In the genomic region with DNA sequence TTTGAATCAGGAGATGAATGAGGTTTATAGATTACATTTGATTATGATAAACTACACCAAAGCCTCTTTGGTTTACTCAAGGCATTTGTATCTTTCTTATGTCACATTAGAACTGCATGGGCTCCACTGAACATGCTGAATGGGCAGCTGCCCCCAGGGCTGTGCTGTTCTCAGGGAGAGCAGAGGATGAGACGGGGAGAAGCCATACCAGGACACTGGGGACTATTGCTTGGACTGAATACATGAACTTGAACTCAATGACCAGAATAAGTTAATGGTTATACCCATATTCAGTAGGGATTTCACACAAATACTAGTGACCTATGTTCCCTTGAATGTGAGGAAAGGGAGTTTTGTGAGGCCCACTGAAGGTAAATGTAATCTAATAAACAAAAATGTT, we compare ENCODE assay signal across 21 mouse cellular contexts.
DNase-seq lines count a peak whose midpoint lies in the region; ATAC-seq and TF ChIP-seq lines count a peak whose summit lies in the region.
"Had no signal": no experiment of that assay in that cellular context is flagged by ENCODE, and none has a peak within 500 bp of the region (broad histone marks: within the 10 kb centered on the region; RNA-seq: fewer than 3 reads in every experiment).

No protein-coding gene starts in this region.

- H3K4me2 ChIP-seq in kidney, embryonic 14.5 days (replicated peaks; ENCODE audit: low read depth, low read length): no peak overlapping the region
- H3K4me2 ChIP-seq: embryonic facial prominence, embryonic 12.5 days; forebrain, embryonic 13.5 days; forebrain, embryonic 15.5 days had no signal

- no peak for TF ChIP-seq POLR2A in kidney, adult 2 months (IDR thresholded peaks at IDR 0.05; ENCODE audit: low read depth, low read length)

- no peak overlapping the region for H3K4me3 ChIP-seq in kidney, adult 2 months (ENCODE audit: insufficient read depth, low read depth, low read length)
- no peak overlapping the region for H3K4me3 ChIP-seq in kidney, embryonic 14.5 days (ENCODE audit: low read length)
- H3K4me3 ChIP-seq: embryonic facial prominence, embryonic 10.5 days; embryonic facial prominence, embryonic 12.5 days; forebrain, embryonic 13.5 days; forebrain, embryonic 15.5 days had no signal

- no peaks in the 10 kb centered on the region for H3K9me3 ChIP-seq in kidney, embryonic 14.5 days (ENCODE audit: control insufficient read depth, low read length)
- H3K9me3 ChIP-seq: embryonic facial prominence, embryonic 10.5 days; embryonic facial prominence, embryonic 12.5 days; forebrain, embryonic 13.5 days; forebrain, embryonic 15.5 days had no signal

- peaks cover 4% of the 10 kb centered on the region; the same call in 1 of the 2 replicates for H3K4me1 ChIP-seq in kidney, adult 2 months (ENCODE audit: control insufficient read depth, insufficient read depth, low read length)
- H3K4me1 ChIP-seq in kidney, embryonic 14.5 days (ENCODE audit: control insufficient read depth, insufficient read depth, low read length): no peaks in the 10 kb centered on the region
- H3K4me1 ChIP-seq: embryonic facial prominence, embryonic 12.5 days had no signal

- no peak overlapping the region for H3K9ac ChIP-seq in kidney, embryonic 14.5 days (ENCODE audit: low read depth, low read length)
- H3K9ac ChIP-seq: embryonic facial prominence, embryonic 12.5 days; forebrain, embryonic 13.5 days; forebrain, embryonic 15.5 days had no signal

- WGBS in kidney, adult 2 months: 50% methylated on average over 1 of the region's 1 CpGs
- WGBS in kidney, embryonic 14.5 days: 82% methylated on average over 1 of the region's 1 CpGs

- no peak overlapping the region for H3K27ac ChIP-seq in kidney, adult 2 months (ENCODE audit: insufficient read depth, low read depth, low read length)
- no peak overlapping the region for H3K27ac ChIP-seq in kidney, embryonic 14.5 days (ENCODE audit: low read depth, low read length)
- H3K27ac ChIP-seq: embryonic facial prominence, embryonic 10.5 days; embryonic facial prominence, embryonic 12.5 days; forebrain, embryonic 13.5 days; forebrain, embryonic 15.5 days had no signal

- TF ChIP-seq CTCF in kidney, adult 2 months (conservative IDR thresholded peaks at IDR 0.05; ENCODE audit: insufficient read depth, insufficient read length, low read depth, low read length): no peak

- no peaks in the 10 kb centered on the region for H3K36me3 ChIP-seq in kidney, adult 2 months (ENCODE audit: control insufficient read depth, insufficient read depth, low read length)
- no peaks in the 10 kb centered on the region for H3K36me3 ChIP-seq in kidney, embryonic 14.5 days (ENCODE audit: control insufficient read depth, insufficient read depth, low read length)
- H3K36me3 ChIP-seq: embryonic facial prominence, embryonic 10.5 days; embryonic facial prominence, embryonic 12.5 days; forebrain, embryonic 15.5 days had no signal

- DNase-seq in kidney, adult 2 months: peak; percentile 44
- DNase-seq in kidney, adult 9 months: peak; percentile 34
- no peak for DNase-seq in kidney, postnatal 10 days
- peak; percentile 7 for DNase-seq in kidney, postnatal 14 days
- no peak for DNase-seq in kidney, postnatal 4 days
- peak; percentile 24 to 30 for DNase-seq in kidney, postnatal 36 days
- DNase-seq in embryo, embryonic 10 days (ENCODE audit: low spot score): no peak
- DNase-seq: adrenal gland, adult 2 months; adrenal gland, postnatal 10 days; adrenal gland, postnatal 25 days; cerebellum, adult 11 months; cerebellum, adult 18-20 months; cerebellum, adult 8-10 months; cerebellum, adult 9-11 months; cerebellum, postnatal 14 days; cerebellum, postnatal 36 days had no signal

- no peak for ATAC-seq in kidney, embryonic 14.5 days (ENCODE audit: low FRiP score, low TSS enrichment)
- ATAC-seq: forebrain, embryonic 13.5 days; forebrain, embryonic 15.5 days had no signal

- no peaks in the 10 kb centered on the region for H3K27me3 ChIP-seq in kidney, adult 2 months (replicated peaks; ENCODE audit: control insufficient read depth, insufficient read depth, low read length)
- H3K27me3 ChIP-seq in kidney, embryonic 14.5 days (ENCODE audit: control insufficient read depth, insufficient read depth, low read length): no peaks in the 10 kb centered on the region
- H3K27me3 ChIP-seq: embryonic facial prominence, embryonic 12.5 days; forebrain, embryonic 13.5 days; forebrain, embryonic 15.5 days had no signal

Comparison
In these comparisons a context has a peak if more than half of its experiments do, and no peak if none do; other contexts are left out.
1. DNase-seq: peak in kidney, adult 2 months (single experiment), kidney, adult 9 months (single experiment), kidney, postnatal 14 days (single experiment) and kidney, postnatal 36 days (2 of 2); none in kidney, postnatal 10 days (single experiment), kidney, postnatal 4 days (0 of 2) and embryo, embryonic 10 days (single experiment).